Mouse (Mus musculus): Measurements from ENCODE around the gene Ngly1. TPM values are rescaled to one million over a fixed set of nuclear protein-coding genes. Genes with fewer than 3 reads are reported as not detected.

The Ngly1 gene
- polyA plus RNA-seq, 1 experiment, result 45.4 TPM

DNA sequence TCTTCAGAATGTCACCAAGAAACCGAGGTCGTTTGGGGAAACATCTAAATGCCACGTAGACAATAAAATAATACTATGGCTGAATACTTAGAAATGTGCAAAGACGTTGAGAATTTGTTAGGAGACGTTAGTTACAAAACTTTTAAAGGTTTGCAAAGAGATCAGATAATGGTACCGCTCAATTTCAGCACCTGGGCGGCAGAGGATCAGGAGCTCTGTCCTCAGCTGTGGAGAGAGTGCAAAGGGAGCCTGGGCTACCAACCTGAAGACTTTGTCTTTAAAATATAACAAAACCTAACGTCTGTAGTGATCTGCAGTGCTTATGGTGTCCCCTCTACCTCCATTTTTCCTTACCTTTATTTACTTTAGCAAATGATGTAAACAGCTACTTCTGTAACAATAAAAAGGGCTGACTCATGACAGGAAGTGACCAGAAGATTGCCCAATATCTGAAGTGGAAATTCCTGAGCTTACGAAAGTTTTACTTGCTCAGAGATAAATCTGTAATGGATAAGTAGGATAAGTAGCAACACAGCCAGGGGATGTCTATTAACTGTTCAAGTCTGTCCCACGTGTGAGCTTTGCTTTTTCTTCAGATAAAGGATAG is 5.4 kb upstream of the Ngly1 start:
- peak; percentile 35 for DNase-seq
- H3K27me3 ChIP-seq (ENCODE audit: control insufficient read depth, insufficient read depth, low read length), result no peaks in the 10 kb centered on the region
- H3K4me1 ChIP-seq (replicated peaks; ENCODE audit: control insufficient read depth, insufficient read depth, low read length), result peaks cover 4% of the 10 kb centered on the region
- H3K4me3 ChIP-seq (ENCODE audit: control insufficient read depth, insufficient read depth, low read length), result peak overlapping the region; percentile 76
- WGBS, result 5% methylated on average over 10 of the region's 10 CpGs
- H3K27ac ChIP-seq (ENCODE audit: control insufficient read depth, insufficient read depth, low read length), result peak overlapping the region; percentile 84
- H3K36me3 ChIP-seq (ENCODE audit: control insufficient read depth, insufficient read depth, low read length), result no peaks in the 10 kb centered on the region
- TF ChIP-seq POLR2A (IDR thresholded peaks at IDR 0.05; ENCODE audit: control insufficient read depth, extremely low read depth, insufficient read depth, low read length, poor library complexity), result no peak
- TF ChIP-seq CTCF (IDR thresholded peaks at IDR 0.05; ENCODE audit: borderline replicate concordance, control insufficient read depth, extremely low read depth, insufficient read depth, low read length, poor library complexity), result no peak

DNA sequence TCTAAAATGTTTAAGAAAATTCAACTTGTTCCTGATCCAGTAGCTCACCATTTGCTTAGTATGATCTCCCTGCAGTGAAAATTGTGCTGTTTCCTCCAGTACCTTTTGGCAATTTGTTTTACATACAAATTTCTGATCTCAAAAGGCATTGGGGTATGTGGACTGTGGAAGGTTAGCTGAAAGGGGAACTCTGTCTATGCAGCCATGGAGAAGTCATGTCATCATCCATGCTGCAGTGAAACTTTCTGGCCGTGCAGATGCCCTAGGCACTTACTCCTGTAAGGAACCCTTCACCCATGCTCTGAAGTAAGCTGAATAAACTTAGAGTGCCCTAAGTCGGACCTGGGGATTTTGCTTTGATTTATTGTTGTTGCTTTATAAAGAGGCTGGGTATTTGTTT is 4.7 kb upstream of the Ngly1 start:
- Histone ChIP-seq H3K4me3 (ENCODE audit: control insufficient read depth, insufficient read depth, low read length) (no peak overlapping the region), H3K36me3 (ENCODE audit: control insufficient read depth, insufficient read depth, low read length) (no peaks in the 10 kb centered on the region), H3K27ac (ENCODE audit: control insufficient read depth, insufficient read depth, low read length) (no peak overlapping the region), H3K27me3 (ENCODE audit: control insufficient read depth, insufficient read depth, low read length) (no peaks in the 10 kb centered on the region), H3K4me1 (replicated peaks; ENCODE audit: control insufficient read depth, insufficient read depth, low read length) (peaks cover 4% of the 10 kb centered on the region)
- 79% methylated on average over 2 of the region's 2 CpGs for WGBS
- TF ChIP-seq POLR2A (IDR thresholded peaks at IDR 0.05; ENCODE audit: control insufficient read depth, extremely low read depth, insufficient read depth, low read length, poor library complexity) (no peak), CTCF (IDR thresholded peaks at IDR 0.05; ENCODE audit: borderline replicate concordance, control insufficient read depth, extremely low read depth, insufficient read depth, low read length, poor library complexity) (no peak)
- no peak for DNase-seq

DNA sequence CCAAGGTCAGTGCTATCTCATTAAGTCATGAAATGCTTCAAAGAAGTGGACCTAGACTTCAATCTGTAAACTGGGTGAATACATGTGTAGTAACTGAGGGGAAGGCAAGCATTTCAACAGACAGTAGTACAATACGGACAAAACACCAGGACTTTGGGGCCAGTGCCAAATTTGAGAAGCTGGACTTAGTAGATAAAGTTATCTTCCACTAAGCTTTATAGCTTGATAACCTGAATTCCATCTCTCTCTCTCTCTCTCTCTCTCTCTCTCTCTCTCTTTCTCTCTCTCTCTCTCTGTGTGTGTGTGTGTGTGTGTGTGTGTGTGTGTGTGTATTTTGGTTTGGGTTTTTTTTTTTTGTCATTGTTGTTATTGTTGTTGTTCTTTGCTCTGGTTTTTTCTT is 4.0 kb upstream of the Ngly1 start:
- Histone ChIP-seq H3K4me1 (replicated peaks; ENCODE audit: control insufficient read depth, insufficient read depth, low read length) (peaks cover 4% of the 10 kb centered on the region), H3K36me3 (ENCODE audit: control insufficient read depth, insufficient read depth, low read length) (no peaks in the 10 kb centered on the region), H3K4me3 (ENCODE audit: control insufficient read depth, insufficient read depth, low read length) (no peak overlapping the region), H3K27me3 (ENCODE audit: control insufficient read depth, insufficient read depth, low read length) (no peaks in the 10 kb centered on the region), H3K27ac (ENCODE audit: control insufficient read depth, insufficient read depth, low read length) (no peak overlapping the region)
- 96% methylated on average over 1 of the region's 1 CpGs for WGBS
- no peak for DNase-seq
- no peak for TF ChIP-seq POLR2A (IDR thresholded peaks at IDR 0.05; ENCODE audit: control insufficient read depth, extremely low read depth, insufficient read depth, low read length, poor library complexity)
- TF ChIP-seq CTCF (IDR thresholded peaks at IDR 0.05; ENCODE audit: borderline replicate concordance, control insufficient read depth, extremely low read depth, insufficient read depth, low read length, poor library complexity), result no peak

DNA sequence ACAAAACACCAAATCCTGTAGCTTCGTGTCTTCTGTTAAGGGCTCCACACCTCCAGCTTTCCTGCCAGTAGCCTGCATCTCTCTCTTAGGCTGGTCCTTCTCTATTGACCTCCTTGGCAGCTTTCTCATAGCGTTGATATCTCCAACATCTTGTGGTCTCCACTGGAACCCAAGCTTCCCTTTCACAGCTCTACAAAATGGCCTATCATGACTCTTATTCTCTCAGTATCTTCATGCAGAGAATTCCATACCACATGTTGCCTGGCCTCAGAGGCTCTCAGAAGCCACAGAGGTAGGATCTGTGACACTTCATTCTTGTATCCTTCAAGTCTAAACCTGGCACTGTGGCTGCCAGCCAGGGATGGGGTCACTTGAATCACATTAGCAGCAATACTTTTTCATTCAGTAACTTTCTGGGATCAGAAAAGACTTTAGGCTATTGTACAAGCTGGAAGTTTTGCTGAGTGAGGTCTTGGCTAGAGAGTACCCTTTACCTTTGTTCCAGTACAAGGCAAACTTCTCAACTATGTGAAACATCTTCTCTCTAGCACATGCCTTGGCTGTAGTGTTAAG is 2.7 kb upstream of the Ngly1 start:
- DNase-seq, result no peak
- peaks cover 4% of the 10 kb centered on the region for H3K4me1 ChIP-seq (replicated peaks; ENCODE audit: control insufficient read depth, insufficient read depth, low read length)

DNA sequence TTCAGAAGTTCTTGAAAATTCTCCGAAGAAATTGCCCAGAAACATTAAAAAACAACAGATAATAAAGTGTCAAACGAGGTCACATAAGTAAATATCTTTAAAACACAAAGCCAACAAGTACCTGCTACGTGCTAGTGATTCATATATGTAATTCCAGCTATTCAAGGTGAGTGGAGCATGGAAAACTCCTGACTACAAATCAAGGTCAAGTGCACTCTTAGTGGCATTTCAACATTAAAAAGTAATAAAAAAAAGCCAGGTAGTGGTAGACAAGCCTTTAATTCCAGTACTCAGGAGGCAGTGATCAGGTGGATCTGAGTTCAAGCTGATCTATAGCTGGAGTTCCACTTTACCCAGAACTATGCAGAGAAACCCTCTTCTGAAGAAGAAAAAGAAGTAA is 945 bp upstream of the Ngly1 start:
- H3K4me3 ChIP-seq (ENCODE audit: control insufficient read depth, insufficient read depth, low read length), result no peak overlapping the region
- no peak for DNase-seq
- TF ChIP-seq CTCF (IDR thresholded peaks at IDR 0.05; ENCODE audit: borderline replicate concordance, control insufficient read depth, extremely low read depth, insufficient read depth, low read length, poor library complexity) (no peak), POLR2A (IDR thresholded peaks at IDR 0.05; ENCODE audit: control insufficient read depth, extremely low read depth, insufficient read depth, low read length, poor library complexity) (no peak)
- no peak overlapping the region for H3K27ac ChIP-seq (ENCODE audit: control insufficient read depth, insufficient read depth, low read length)
- 96% methylated on average over 3 of the region's 3 CpGs for WGBS
- no peaks in the 10 kb centered on the region for H3K36me3 ChIP-seq (ENCODE audit: control insufficient read depth, insufficient read depth, low read length)
- 0 out of 2 replicates have a peak, but pooled peaks cover 2% of the 10 kb centered on the region for H3K4me1 ChIP-seq (replicated peaks; ENCODE audit: control insufficient read depth, insufficient read depth, low read length)
- H3K27me3 ChIP-seq (ENCODE audit: control insufficient read depth, insufficient read depth, low read length), result no peaks in the 10 kb centered on the region

More for the DNA sequence above, 2.7 kb upstream of the Ngly1 start:
- TF ChIP-seq POLR2A (IDR thresholded peaks at IDR 0.05; ENCODE audit: control insufficient read depth, extremely low read depth, insufficient read depth, low read length, poor library complexity) (no peak), CTCF (IDR thresholded peaks at IDR 0.05; ENCODE audit: borderline replicate concordance, control insufficient read depth, extremely low read depth, insufficient read depth, low read length, poor library complexity) (no peak)
- 84% methylated on average over 2 of the region's 2 CpGs for WGBS
- H3K36me3 ChIP-seq (ENCODE audit: control insufficient read depth, insufficient read depth, low read length), result no peaks in the 10 kb centered on the region
- H3K27me3 ChIP-seq (ENCODE audit: control insufficient read depth, insufficient read depth, low read length), result no peaks in the 10 kb centered on the region
- no peak overlapping the region for H3K4me3 ChIP-seq (ENCODE audit: control insufficient read depth, insufficient read depth, low read length)
- no peak overlapping the region for H3K27ac ChIP-seq (ENCODE audit: control insufficient read depth, insufficient read depth, low read length)

DNA sequence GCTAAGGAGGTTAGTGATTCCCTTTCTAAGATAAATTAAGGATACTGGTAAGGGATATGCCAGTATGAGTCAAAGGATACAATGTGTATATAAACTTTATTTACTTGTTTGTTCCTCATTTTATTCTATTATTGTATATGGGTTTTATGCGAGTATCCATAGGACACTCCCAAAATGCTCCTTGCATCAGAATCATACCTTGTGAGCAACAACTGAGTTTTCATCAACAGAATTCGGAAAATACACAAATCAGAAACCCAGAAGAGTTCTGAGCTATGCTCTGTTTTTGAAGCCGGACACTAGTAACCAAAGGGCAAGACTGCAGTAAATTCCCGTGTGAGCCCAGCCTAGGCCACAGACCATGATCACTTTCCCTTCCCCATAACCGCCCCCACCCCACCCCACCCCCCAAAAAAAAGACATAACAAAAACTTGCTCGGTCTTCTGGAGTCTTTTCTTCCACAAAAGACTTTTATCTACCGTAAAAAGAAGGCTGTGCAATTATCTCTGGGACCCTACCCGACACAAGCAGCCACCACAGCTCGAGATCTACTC is 400 bp upstream of the Ngly1 start:
- TF ChIP-seq CTCF (IDR thresholded peaks at IDR 0.05; ENCODE audit: borderline replicate concordance, control insufficient read depth, extremely low read depth, insufficient read depth, low read length, poor library complexity), result no peak
- TF ChIP-seq POLR2A (IDR thresholded peaks at IDR 0.05; ENCODE audit: control insufficient read depth, extremely low read depth, insufficient read depth, low read length, poor library complexity), result no peak
- 0 out of 2 replicates have a peak, but pooled peaks cover 2% of the 10 kb centered on the region for H3K4me1 ChIP-seq (replicated peaks; ENCODE audit: control insufficient read depth, insufficient read depth, low read length)
- H3K27ac ChIP-seq (ENCODE audit: control insufficient read depth, insufficient read depth, low read length), result no peak overlapping the region
- H3K36me3 ChIP-seq (ENCODE audit: control insufficient read depth, insufficient read depth, low read length), result no peaks in the 10 kb centered on the region
- DNase-seq, result no peak
- peak overlapping the region; percentile 94 for H3K4me3 ChIP-seq (ENCODE audit: control insufficient read depth, insufficient read depth, low read length)
- no peaks in the 10 kb centered on the region for H3K27me3 ChIP-seq (ENCODE audit: control insufficient read depth, insufficient read depth, low read length)
- WGBS, result 12% methylated on average over 9 of the region's 9 CpGs

Measured in thymus, adult 2 months (tissue).